Mouse (Mus musculus) adrenal gland, adult 18-20 months (tissue): ENCODE results near the gene Peli1. TPM values are rescaled to one million over a fixed set of nuclear protein-coding genes. Genes with fewer than 3 reads are reported as not detected.

Experiments
- DNase-seq, 2 experiments: peaks; one replicate each; pipeline ENCODE4 v3.0.0; 2021 to 2022; ENCODE audit warnings: low spot score in 2 of 2
- total RNA-seq, 2 experiments: library from RNA; stranded (reverse); gene quantifications; 1 replicate in 1 of 2; 2 replicates in 1 of 2; pipeline ENCODE4 v1.2.3; 2021

Gene Peli1
- total RNA-seq, 2 experiments from 2014 or later: 16.1 to 18.3 TPM

DNA sequence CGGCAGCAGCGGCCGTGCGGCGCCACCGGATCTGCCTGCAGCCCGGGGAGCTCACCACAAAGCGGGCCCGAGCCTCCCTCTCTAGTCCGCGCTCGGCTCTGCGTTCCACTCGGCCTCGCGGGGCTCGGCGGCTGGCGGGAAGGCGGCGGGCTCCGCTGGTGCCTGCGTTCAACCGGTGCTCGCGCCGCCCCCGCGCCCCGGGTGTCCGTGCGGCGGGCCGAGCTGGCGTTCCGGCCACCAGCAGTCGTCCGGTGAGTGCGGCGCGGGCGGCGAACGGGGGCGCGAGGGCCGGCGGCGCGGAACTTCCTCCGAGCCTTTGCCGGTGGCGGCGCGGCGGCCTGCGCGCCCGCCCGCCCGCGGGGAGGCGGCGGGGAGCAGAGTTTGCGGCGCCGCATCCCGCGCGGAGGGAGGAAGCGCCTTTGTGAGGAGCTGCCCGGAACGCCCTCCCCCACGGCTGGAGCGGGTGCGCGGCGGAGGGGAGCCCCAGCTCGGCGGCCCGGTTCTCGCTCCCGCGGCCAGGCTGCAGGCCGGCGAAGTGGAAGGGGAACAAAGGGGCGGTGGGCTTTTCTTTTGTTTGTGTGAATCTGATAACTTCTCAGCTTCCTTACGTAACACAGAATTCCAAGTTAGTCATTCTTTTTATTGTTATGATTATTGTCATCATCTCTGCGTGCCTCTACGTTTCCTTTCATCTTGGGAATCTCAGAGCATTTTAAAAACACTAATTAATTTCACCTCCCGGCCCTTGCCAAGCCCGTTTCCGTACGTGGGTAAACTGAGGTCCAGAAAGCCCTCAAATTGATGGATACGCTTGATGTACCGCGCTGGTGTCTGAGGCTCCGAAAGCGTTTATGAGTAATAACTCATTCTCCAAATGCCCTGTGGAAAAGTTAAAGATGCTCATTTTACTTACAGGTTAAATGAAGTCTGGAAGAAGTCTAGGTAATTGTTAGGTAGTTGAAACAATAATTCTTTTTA lies 626 bp downstream of the Peli1 start:
- DNase-seq: peak; percentile 71 to 72

DNA sequence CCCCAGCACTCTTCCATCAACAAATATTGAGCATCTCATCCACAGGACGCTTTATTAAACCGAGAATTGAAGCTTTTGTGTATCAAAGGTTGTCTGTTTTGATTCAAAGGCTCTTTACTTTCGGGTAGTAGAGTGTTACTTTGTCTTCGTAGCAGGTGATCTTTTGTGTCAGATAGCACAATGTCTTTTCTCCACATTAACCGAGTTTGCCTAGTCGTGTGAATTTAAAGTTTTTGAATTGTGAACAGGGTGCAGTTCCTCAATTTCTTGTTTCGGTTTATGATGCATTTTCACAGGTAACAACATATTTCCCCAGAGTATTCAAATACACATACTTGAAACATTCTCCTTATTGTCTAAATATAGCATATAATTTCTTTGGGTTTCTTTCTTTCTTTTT lies 1.5 kb downstream of the Peli1 start:
- DNase-seq: no peak

DNA sequence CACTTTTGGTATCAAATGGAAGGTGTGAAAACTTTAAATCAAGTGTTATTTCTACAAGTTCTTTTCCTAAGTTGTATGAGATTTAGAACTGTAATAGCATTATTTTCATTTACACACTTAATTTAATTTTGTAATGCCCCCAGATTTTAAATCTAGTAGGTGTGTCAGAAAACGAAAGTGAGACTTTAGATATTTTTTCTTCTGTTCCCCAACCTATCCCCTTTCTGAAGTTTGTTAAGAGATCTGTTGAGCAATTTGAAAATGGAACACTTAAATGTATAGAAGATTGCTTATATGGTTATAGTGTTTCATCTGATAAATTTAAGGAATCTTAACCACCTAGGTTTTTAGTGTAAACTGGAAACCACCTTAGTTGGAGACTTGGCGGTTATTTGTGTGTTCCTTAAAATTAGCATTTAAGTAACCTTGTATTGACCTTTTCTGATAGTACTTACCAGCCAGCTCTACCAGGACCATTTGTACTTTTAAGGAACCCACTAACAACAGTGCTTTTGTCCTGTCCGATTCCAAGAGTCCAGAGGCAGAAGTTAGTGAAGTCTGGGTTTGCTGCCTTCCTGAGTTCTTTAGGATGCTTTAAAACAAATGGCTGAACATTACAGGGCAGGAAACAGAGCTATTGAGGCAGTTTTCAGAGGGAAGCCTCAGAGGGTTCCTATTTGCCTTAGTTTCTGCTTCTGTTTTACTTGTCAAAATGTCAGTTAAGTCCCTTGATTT lies 2.2 kb downstream of the Peli1 start:
- no peak for DNase-seq

- DNase-seq: no peak
Measured at GRCm38 (mm10) chr11:21096590-21096989, 5.5 kb downstream of the Peli1 start.

GRCm38 (mm10) chr11:21098457-21098856 lies 7.4 kb downstream of the Peli1 start:
- DNase-seq: no peak

GRCm38 (mm10) chr11:21100704-21101103 lies 9.6 kb downstream of the Peli1 start:
- no peak for DNase-seq

- DNase-seq: no peak
Measured at GRCm38 (mm10) chr11:21101286-21101685, 10.2 kb downstream of the Peli1 start.

DNA sequence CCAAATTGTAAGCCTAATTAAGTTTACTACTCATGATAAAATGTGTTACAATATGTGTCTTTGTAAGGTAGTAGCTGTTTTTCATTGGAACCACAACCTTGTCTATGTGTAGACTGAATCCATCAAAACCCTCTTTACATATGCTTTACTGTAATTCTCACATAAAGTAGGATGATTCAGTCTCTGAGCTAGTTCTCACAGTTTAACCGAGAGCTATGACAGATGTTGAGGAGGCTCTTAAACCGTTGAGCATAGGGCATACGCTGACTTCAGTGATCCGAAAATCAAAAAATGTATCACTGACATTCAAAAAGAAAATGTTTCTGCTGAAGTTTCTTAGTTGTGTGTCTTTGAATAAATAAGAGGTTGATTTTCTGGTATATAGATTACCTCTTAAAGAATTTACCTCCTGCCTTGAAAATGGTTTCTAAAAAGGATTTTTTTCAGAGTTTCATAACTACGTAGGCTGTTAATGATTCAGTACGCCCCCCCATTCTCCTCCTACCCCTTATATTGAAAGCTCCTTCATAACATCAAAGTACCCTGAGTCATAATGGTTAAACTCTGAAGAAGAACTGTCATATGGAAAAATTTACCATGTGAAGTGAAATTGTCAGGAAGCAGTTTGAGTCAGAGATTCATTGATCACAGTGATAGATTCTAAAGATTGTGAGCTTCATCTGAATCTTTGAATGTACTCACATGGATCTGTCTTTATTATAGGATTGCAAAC lies 11.3 kb downstream of the Peli1 start:
- no peak for DNase-seq

DNA sequence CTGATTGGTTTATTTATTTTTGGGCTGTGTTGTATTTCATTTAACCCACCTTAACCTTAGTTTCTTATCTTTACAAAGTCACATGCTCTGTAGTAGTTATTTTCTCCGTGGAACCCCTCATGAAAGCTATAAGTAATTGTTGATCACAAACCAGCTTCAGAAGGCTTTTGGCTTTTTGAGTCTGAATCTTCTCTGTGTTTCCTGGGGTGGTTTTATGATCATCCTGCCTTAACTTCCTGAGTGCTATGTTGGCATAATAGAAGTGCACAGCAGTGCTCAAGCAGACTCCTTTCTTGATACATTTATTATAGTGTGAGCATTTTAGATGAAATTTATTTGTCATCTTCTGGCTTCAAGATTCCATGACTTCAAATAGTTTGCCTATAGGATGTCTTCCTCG lies 12.1 kb downstream of the Peli1 start:
- DNase-seq: no peak

DNA sequence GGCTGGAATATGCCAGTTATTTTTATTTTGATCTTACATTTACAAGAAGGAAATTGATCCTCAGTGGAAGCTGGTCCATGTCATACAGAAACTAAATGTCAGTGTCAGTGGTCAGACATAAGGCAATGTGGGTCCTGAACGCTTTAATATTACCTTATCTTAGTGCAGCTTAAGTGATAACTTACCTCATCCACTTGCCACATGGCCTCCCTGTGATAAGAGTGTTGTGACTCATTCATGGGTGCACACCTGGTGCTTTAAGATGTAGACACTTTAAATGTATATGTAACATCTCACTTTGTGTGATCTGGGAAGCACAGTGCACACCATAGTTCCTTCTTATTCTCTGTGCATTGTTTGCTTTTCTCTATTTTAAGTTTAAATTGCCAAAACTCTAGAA lies 14.3 kb downstream of the Peli1 start:
- no peak for DNase-seq

DNA sequence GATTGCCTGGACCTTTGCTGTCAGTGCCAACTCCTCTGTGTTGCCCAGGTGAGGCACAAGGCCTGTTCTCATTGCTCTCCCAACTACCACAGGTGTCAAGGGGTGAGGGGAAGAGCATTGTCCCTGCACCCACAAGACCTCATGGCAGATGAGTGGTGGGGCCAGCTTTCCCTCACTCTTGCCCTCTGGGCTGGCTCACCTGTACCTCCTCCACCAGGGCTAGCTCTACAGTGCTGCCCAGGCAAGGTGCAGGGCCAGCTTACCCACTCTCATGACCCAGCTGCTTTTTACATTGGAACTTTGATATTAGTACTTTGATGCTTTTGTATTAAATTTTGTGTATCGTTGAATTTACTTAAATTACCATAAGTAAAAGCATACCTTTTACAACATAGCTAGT lies 16.0 kb downstream of the Peli1 start:
- no peak for DNase-seq

- DNase-seq: no peak
Measured at GRCm38 (mm10) chr11:21109279-21109678, 18.2 kb downstream of the Peli1 start.

GRCm38 (mm10) chr11:21114516-21114915 lies 23.4 kb downstream of the Peli1 start:
- no peak for DNase-seq

- DNase-seq: no peak
Measured at GRCm38 (mm10) chr11:21115804-21116203, 24.7 kb downstream of the Peli1 start.

DNA sequence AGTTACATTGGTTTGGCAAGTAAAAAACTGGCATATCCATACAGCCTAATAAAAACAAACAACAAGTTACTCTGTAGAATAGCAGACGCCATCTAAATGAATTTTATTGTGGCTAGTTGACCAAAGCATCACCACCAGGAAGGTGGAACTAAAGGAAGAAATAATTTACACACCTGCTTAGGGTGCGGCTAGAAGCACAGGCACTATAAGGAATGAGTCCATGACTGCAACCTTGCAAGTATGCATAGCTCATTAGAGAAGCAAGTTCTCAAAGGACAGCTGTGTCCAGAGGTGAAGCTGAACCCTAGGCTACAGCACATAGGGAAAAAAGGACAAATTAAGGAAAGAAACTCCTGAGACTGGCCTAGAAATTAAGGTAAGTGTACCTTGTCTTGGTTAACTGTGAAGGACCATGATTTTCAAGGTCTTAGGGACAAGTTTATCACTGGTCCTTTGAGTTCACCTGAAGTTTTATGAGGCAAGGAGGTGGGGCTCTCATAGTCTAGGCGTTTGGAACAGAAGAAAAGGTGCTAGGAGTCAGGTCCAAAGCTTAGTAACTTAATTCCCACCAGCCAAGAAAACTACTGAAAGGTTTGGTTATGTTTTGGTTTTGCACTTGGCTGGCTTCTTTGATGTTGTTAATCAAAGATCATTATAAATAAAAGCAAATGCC lies 25.7 kb downstream of the Peli1 start:
- DNase-seq: no peak

GRCm38 (mm10) chr11:21121737-21122136 lies 30.6 kb downstream of the Peli1 start:
- no peak for DNase-seq

DNA sequence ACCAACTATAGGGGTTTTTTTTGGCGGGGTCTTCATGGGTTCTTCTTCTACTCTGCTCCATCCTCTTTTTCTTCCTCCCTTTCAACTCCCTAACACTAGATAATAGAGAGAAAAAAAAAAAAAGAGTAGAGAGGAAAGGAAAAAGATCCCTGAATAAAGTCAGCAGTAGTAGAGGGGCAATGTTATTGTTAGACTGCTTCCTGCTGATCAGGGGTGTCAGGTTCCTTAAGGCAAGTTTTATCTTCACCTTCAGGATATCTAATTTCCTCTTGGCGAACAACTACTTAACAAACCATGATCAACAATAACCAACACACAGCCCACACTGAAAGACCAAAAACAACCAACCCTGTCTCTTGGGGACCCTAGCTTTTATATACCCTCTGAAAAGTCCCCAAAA lies 31.3 kb downstream of the Peli1 start:
- DNase-seq: no peak

DNA sequence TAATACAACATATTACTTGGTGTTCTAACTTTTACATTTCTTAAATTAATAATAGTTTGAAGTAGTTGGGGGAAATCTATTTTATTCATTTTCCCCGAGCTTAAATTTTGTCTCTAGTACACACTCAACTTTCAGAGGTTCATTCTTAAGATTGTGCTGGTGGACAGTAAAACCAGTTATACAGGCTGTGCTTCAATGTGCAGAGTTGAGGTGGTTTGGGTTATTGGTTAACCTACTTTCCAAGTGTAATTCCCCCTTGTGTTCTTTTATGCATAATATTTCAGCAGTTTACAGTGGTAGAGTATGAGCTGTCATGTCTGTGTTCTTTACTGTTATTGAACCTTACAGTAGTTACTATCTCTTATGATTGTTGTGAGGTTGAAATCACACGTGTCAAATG lies 40.6 kb downstream of the Peli1 start:
- DNase-seq: no peak

DNA sequence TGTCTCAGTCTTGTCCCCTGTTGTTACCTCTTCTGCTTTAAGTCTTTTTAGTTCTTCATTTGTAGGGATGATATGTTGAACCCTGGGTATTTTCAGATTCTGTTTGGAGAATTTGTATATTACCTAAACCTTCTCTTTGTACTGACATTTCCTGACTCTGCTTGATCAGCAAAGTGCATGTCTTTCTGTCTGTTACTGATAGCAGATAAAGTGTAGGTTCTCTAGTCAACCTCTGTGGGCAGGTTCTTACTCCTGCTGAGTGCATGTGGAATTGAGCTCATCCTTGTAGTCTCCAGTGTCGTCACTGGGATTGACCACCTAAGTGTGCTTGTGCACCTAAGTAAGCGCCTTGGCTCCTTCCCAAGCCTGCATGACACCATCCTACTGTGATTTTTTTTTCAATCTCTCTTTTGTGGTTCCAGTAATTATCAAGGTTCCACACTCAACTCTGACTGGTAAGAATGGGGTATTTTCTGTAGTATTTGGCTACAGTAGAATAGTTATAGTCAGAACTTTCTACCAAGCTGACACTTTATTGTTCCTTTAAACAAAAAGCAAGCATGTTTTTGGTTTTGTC lies 43.9 kb downstream of the Peli1 start:
- no peak for DNase-seq

- DNase-seq: no peak
Measured at GRCm38 (mm10) chr11:21139453-21139852, 48.4 kb downstream of the Peli1 start.

- DNase-seq: no peak
Measured at GRCm38 (mm10) chr11:21141242-21141641, 50.2 kb downstream of the Peli1 start.
